Mouse (Mus musculus): Measurements from ENCODE around the gene Tmem159.

Gene Tmem159

GRCm38 (mm10) chr7:120127686-120128059 lies 25.5 kb downstream of the Tmem159 start:
- in situ Hi-C loops (cut with MboI; ENCODE audit: low sequenced_read_pairs) = no loop called here

- in situ Hi-C loops (cut with MboI; ENCODE audit: low sequenced_read_pairs) = no loop called here
Measured at GRCm38 (mm10) chr7:120128951-120129350, 26.8 kb downstream of the Tmem159 start.

- in situ Hi-C loops (cut with MboI; ENCODE audit: low sequenced_read_pairs) = no loop called here
Measured at GRCm38 (mm10) chr7:120142743-120143142, 40.6 kb downstream of the Tmem159 start.

GRCm38 (mm10) chr7:120145191-120145590 lies 43.0 kb downstream of the Tmem159 start, which contains the start of gene Zp2:
Gene Zp2 (minus strand): TSS chr7:120145291.
- in situ Hi-C loops (cut with MboI; ENCODE audit: low sequenced_read_pairs) = no loop called here

- in situ Hi-C loops (cut with MboI; ENCODE audit: low sequenced_read_pairs) = no loop called here
Measured at GRCm38 (mm10) chr7:120150257-120150656, 48.1 kb downstream of the Tmem159 start.

- in situ Hi-C loops (cut with MboI; ENCODE audit: low sequenced_read_pairs) = no loop called here
Measured at GRCm38 (mm10) chr7:120150898-120151297, 48.7 kb downstream of the Tmem159 start.

GRCm38 (mm10) chr7:120156841-120157409 lies 54.8 kb downstream of the Tmem159 start:
- in situ Hi-C loops (cut with MboI; ENCODE audit: low sequenced_read_pairs) = no loop called here

- in situ Hi-C loops (cut with MboI; ENCODE audit: low sequenced_read_pairs) = no loop called here
Measured at GRCm38 (mm10) chr7:120157575-120158061, 55.5 kb downstream of the Tmem159 start.

GRCm38 (mm10) chr7:120158121-120158613 lies 56.0 kb downstream of the Tmem159 start:
- in situ Hi-C loops (cut with MboI; ENCODE audit: low sequenced_read_pairs) = no loop called here

GRCm38 (mm10) chr7:120163581-120164251 lies 61.6 kb downstream of the Tmem159 start:
- in situ Hi-C loops (cut with MboI; ENCODE audit: low sequenced_read_pairs) = no loop called here
